Mouse (Mus musculus) cortical plate, adult 2 months (tissue): ENCODE data around the gene Ajuba. TPM values are rescaled to one million over a fixed set of nuclear protein-coding genes. Genes with fewer than 3 reads are reported as not detected.

ENCODE experiments used
- H3K27ac ChIP-seq: fragments of 200-500 bp; 2 replicates; pipeline ENCODE4 v1.5.1; 2012; ENCODE audit warnings: low read length, control low read depth, inconsistent platforms; ENCODE audit not compliant: insufficient read depth
- H3K4me1 ChIP-seq: fragments of 200-500 bp; 2 replicates; pipeline ENCODE4 v1.6.1; 2011; ENCODE audit warnings: low read length; ENCODE audit not compliant: control insufficient read depth, insufficient read depth
- H3K4me3 ChIP-seq: fragments of 200-500 bp; 2 replicates; pipeline ENCODE4 v1.5.1; 2011; ENCODE audit warnings: mild to moderate bottlenecking, low read length, control low read depth; ENCODE audit not compliant: insufficient read depth
- CTCF ChIP-seq: fragments of 200-500 bp; IDR thresholded peaks from 2 replicates; pipeline ENCODE4 v1.5.1; 2011; ENCODE audit warnings: mild to moderate bottlenecking, control low read depth, low read length; ENCODE audit not compliant: insufficient read depth; ENCODE audit errors: extremely low read depth
- POLR2A ChIP-seq: fragments of 200-500 bp; IDR thresholded peaks from 2 replicates; pipeline ENCODE4 v1.6.1; 2011; ENCODE audit warnings: mild to moderate bottlenecking, low read length, control low read depth; ENCODE audit not compliant: insufficient read depth; ENCODE audit errors: extremely low read depth
- polyA plus RNA-seq: library from polyadenylated mRNA; depleted of rRNA; stranded (reverse); fragments of >200 nt; gene quantifications from 2 replicates; pipeline ENCODE4 v1.2.3, GENCODE M21; 2012; rRNA removed

Ajuba gene
- polyA plus RNA-seq, 1 experiment: 3.0 TPM

- TF ChIP-seq POLR2A: no peak
- no peak for TF ChIP-seq CTCF
- Histone ChIP-seq H3K4me3 (no peak overlapping the region), H3K27ac (no peak overlapping the region), H3K4me1 (no peaks in the 10 kb centered on the region)
Measured at GRCm38 (mm10) chr14:54544703-54545102, 32.7 kb downstream of the Ajuba start.

- no peak overlapping the region for H3K27ac ChIP-seq
- H3K4me3 ChIP-seq: no peak overlapping the region
- no peaks in the 10 kb centered on the region for H3K4me1 ChIP-seq
- TF ChIP-seq CTCF: no peak
- TF ChIP-seq POLR2A: no peak
Measured at GRCm38 (mm10) chr14:54540771-54541170, 36.6 kb downstream of the Ajuba start.

- TF ChIP-seq CTCF (no peak), POLR2A (no peak)
- Histone ChIP-seq H3K4me1 (no peaks in the 10 kb centered on the region), H3K4me3 (no peak overlapping the region), H3K27ac (no peak overlapping the region)
Measured at GRCm38 (mm10) chr14:54538580-54538979, 38.8 kb downstream of the Ajuba start.

- H3K4me3 ChIP-seq: no peak overlapping the region
- H3K4me1 ChIP-seq: peaks cover 2% of the 10 kb centered on the region; the same call in 1 of the 2 replicates
- no peak overlapping the region for H3K27ac ChIP-seq
- peak; percentile 84 for TF ChIP-seq CTCF
- TF ChIP-seq POLR2A: no peak
Measured at GRCm38 (mm10) chr14:54528446-54529111, 48.8 kb downstream of the Ajuba start.

- Histone ChIP-seq H3K4me3 (no peak overlapping the region), H3K4me1 (peaks cover 2% of the 10 kb centered on the region; the same call in 1 of the 2 replicates), H3K27ac (no peak overlapping the region)
- TF ChIP-seq POLR2A: no peak
- no peak for TF ChIP-seq CTCF
Measured at GRCm38 (mm10) chr14:54528007-54528393, 49.4 kb downstream of the Ajuba start.

GRCm38 (mm10) chr14:54527227-54528006 is 49.9 kb downstream of the Ajuba start:
- Histone ChIP-seq H3K4me3 (peak overlapping the region; percentile 22), H3K4me1 (peaks cover 2% of the 10 kb centered on the region; the same call in 1 of the 2 replicates), H3K27ac (no peak overlapping the region)
- no peak for TF ChIP-seq POLR2A
- TF ChIP-seq CTCF: no peak

GRCm38 (mm10) chr14:54523600-54523999 is 53.8 kb downstream of the Ajuba start:
- Histone ChIP-seq H3K4me3 (no peak overlapping the region), H3K27ac (no peak overlapping the region)
- no peak for TF ChIP-seq POLR2A
- no peak for TF ChIP-seq CTCF

More at GRCm38 (mm10) chr14:54523600-54523999, 53.8 kb downstream of the Ajuba start:
- peaks cover 2% of the 10 kb centered on the region; the same call in 1 of the 2 replicates for H3K4me1 ChIP-seq

Other genes with a start within 250 kb of the Ajuba start
- 69.0 and 71.1 TPM in 2 replicates for gene Oxa1l, start 216.7 kb downstream of the Ajuba start, polyA plus RNA-seq
- gene Slc7a7, start 159.8 kb downstream of the Ajuba start, polyA plus RNA-seq: 2.5 and 3.1 TPM in 2 replicates
- 118 and 128 TPM in 2 replicates for gene Mrpl52, start 150.6 kb downstream of the Ajuba start, polyA plus RNA-seq
- gene Mmp14, start 145.9 kb downstream of the Ajuba start, polyA plus RNA-seq: 11.0 and 11.5 TPM in 2 replicates
- 33.0 and 33.3 TPM in 2 replicates for gene Lrp10, start 113.4 kb downstream of the Ajuba start, polyA plus RNA-seq
- gene Rem2, start 101.5 kb downstream of the Ajuba start, polyA plus RNA-seq: 6.0 and 7.9 TPM in 2 replicates
- 52.6 and 54.8 TPM in 2 replicates for gene Prmt5, start 60.0 kb downstream of the Ajuba start, polyA plus RNA-seq
- 3.7 and 3.8 TPM in 2 replicates for gene Haus4, start 22.9 kb downstream of the Ajuba start, polyA plus RNA-seq
- gene 4931414P19Rik, start 28.4 kb upstream of the Ajuba start, polyA plus RNA-seq: 5.2 and 5.8 TPM in 2 replicates
- 181 and 197 TPM in 2 replicates for gene Psmb5, start 40.5 kb upstream of the Ajuba start, polyA plus RNA-seq
- gene Psmb11, start 43.9 kb upstream of the Ajuba start, polyA plus RNA-seq: 0.17 and 0.23 TPM in 2 replicates
- not detected in 2 replicates for gene Gm17606, start 63.4 kb upstream of the Ajuba start, polyA plus RNA-seq
- 13.3 and 18.6 TPM in 2 replicates for gene Cdh24, start 63.8 kb upstream of the Ajuba start, polyA plus RNA-seq
- gene 1700123O20Rik, start 108.7 kb upstream of the Ajuba start, polyA plus RNA-seq: 35.1 and 37.9 TPM in 2 replicates
- 169 and 194 TPM in 2 replicates for gene Acin1, start 109.4 kb upstream of the Ajuba start, polyA plus RNA-seq
- gene Gm29776, start 121.3 kb upstream of the Ajuba start, polyA plus RNA-seq: 0.04 and 0.06 TPM in 2 replicates
- gene Cebpe, start 134.6 kb upstream of the Ajuba start, polyA plus RNA-seq: 0.09 TPM in 1 of 2 replicates, not detected in the other
- gene Slc7a8, start 204.4 kb upstream of the Ajuba start, polyA plus RNA-seq: 51.3 and 54.7 TPM in 2 replicates
- not detected in 2 replicates for gene Rnf212b, start 236.6 kb upstream of the Ajuba start, polyA plus RNA-seq